Mouse (Mus musculus): ENCODE measurements around the gene Fig4. TPM values are rescaled to one million over a fixed set of nuclear protein-coding genes. Genes with fewer than 3 reads are reported as not detected.

The Fig4 gene
- polyA plus RNA-seq, 1 experiment from 2014 or later, result 15.3 TPM

- ATAC-seq (ENCODE audit: low FRiP score, low TSS enrichment), result no peak
- Histone ChIP-seq H3K27ac (ENCODE audit: low read depth, low read length) (no peak overlapping the region), H3K27me3 (ENCODE audit: control insufficient read depth, insufficient read depth, low read length) (no peaks in the 10 kb centered on the region), H3K36me3 (ENCODE audit: control insufficient read depth, insufficient read depth, low read length) (no peaks in the 10 kb centered on the region), H3K9me3 (ENCODE audit: control insufficient read depth, low read length) (no peaks in the 10 kb centered on the region), H3K9ac (ENCODE audit: low read depth, low read length) (no peak overlapping the region), H3K4me1 (ENCODE audit: control insufficient read depth, insufficient read depth, low read length) (peaks cover 8% of the 10 kb centered on the region), H3K4me2 (replicated peaks; ENCODE audit: low read depth, low read length) (no peak overlapping the region), H3K4me3 (ENCODE audit: low read length) (no peak overlapping the region)
- WGBS, result 54% methylated on average over 7 of the region's 7 CpGs
Observed at GRCm38 (mm10) chr10:41295145-41295544, 7.9 kb downstream of the Fig4 start.

DNA sequence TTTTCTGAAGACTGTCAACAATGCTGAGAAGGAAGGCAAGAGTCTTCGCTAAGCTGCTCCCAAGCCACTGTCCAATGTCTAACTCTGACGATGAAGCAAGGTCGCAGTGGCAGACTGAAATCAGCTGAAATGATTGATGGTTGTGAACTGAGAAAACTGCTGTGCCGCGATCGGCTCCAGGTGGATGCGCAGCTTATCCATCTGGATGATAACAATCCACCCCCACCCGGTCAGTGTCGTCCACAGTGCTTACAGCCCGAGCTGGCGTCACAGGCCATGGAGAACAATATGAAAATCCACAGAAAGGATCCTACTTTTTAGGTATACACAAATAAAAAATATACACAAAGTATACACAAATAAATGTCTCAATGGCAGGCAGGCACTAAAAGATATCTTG lies 8.3 kb downstream of the Fig4 start:
- H3K36me3 ChIP-seq (ENCODE audit: control insufficient read depth, insufficient read depth, low read length), result no peaks in the 10 kb centered on the region
- no peak overlapping the region for H3K27ac ChIP-seq (ENCODE audit: low read depth, low read length)
- no peak overlapping the region for H3K4me3 ChIP-seq (ENCODE audit: low read length)
- peaks cover 8% of the 10 kb centered on the region for H3K4me1 ChIP-seq (ENCODE audit: control insufficient read depth, insufficient read depth, low read length)
- WGBS, result 72% methylated on average over 11 of the region's 11 CpGs
- no peaks in the 10 kb centered on the region for H3K27me3 ChIP-seq (ENCODE audit: control insufficient read depth, insufficient read depth, low read length)
- no peaks in the 10 kb centered on the region for H3K9me3 ChIP-seq (ENCODE audit: control insufficient read depth, low read length)
- H3K9ac ChIP-seq (ENCODE audit: low read depth, low read length), result no peak overlapping the region
- no peak overlapping the region for H3K4me2 ChIP-seq (replicated peaks; ENCODE audit: low read depth, low read length)
- ATAC-seq (ENCODE audit: low FRiP score, low TSS enrichment), result no peak

GRCm38 (mm10) chr10:41293019-41293418 lies 10.0 kb downstream of the Fig4 start:
- H3K9ac ChIP-seq (ENCODE audit: low read depth, low read length), result no peak overlapping the region
- H3K9me3 ChIP-seq (ENCODE audit: control insufficient read depth, low read length), result no peaks in the 10 kb centered on the region
- whole genome bisulfite sequencing, result 2% methylated on average over 7 of the region's 7 CpGs
- H3K27me3 ChIP-seq (ENCODE audit: control insufficient read depth, insufficient read depth, low read length), result no peaks in the 10 kb centered on the region
- no peak overlapping the region for H3K27ac ChIP-seq (ENCODE audit: low read depth, low read length)
- ATAC-seq (ENCODE audit: low FRiP score, low TSS enrichment), result no peak
- no peaks in the 10 kb centered on the region for H3K36me3 ChIP-seq (ENCODE audit: control insufficient read depth, insufficient read depth, low read length)
- peaks cover 8% of the 10 kb centered on the region for H3K4me1 ChIP-seq (ENCODE audit: control insufficient read depth, insufficient read depth, low read length)
- peak overlapping the region; percentile 27; the same call in 1 of the 2 replicates for H3K4me2 ChIP-seq (replicated peaks; ENCODE audit: low read depth, low read length)
- no peak overlapping the region for H3K4me3 ChIP-seq (ENCODE audit: low read length)

GRCm38 (mm10) chr10:41291021-41291420 lies 12.0 kb downstream of the Fig4 start:
- 81% methylated on average over 2 of the region's 2 CpGs for WGBS
- no peak overlapping the region for H3K4me3 ChIP-seq (ENCODE audit: low read length)
- no peak overlapping the region for H3K27ac ChIP-seq (ENCODE audit: low read depth, low read length)
- no peaks in the 10 kb centered on the region for H3K27me3 ChIP-seq (ENCODE audit: control insufficient read depth, insufficient read depth, low read length)
- no peak for ATAC-seq (ENCODE audit: low FRiP score, low TSS enrichment)
- peaks cover 8% of the 10 kb centered on the region for H3K4me1 ChIP-seq (ENCODE audit: control insufficient read depth, insufficient read depth, low read length)
- H3K9me3 ChIP-seq (ENCODE audit: control insufficient read depth, low read length), result no peaks in the 10 kb centered on the region
- no peak overlapping the region for H3K4me2 ChIP-seq (replicated peaks; ENCODE audit: low read depth, low read length)
- H3K9ac ChIP-seq (ENCODE audit: low read depth, low read length), result no peak overlapping the region
- no peaks in the 10 kb centered on the region for H3K36me3 ChIP-seq (ENCODE audit: control insufficient read depth, insufficient read depth, low read length)

GRCm38 (mm10) chr10:41288771-41289415 lies 14.2 kb downstream of the Fig4 start:
- peak; percentile 89 for ATAC-seq (ENCODE audit: low FRiP score, low TSS enrichment)
- no peak overlapping the region for H3K4me3 ChIP-seq (ENCODE audit: low read length)
- H3K4me1 ChIP-seq (ENCODE audit: control insufficient read depth, insufficient read depth, low read length), result peaks cover 8% of the 10 kb centered on the region
- H3K9ac ChIP-seq (ENCODE audit: low read depth, low read length), result no peak overlapping the region
- 42% methylated on average over 16 of the region's 16 CpGs for WGBS
- no peak overlapping the region for H3K27ac ChIP-seq (ENCODE audit: low read depth, low read length)
- no peaks in the 10 kb centered on the region for H3K27me3 ChIP-seq (ENCODE audit: control insufficient read depth, insufficient read depth, low read length)
- no peak overlapping the region for H3K4me2 ChIP-seq (replicated peaks; ENCODE audit: low read depth, low read length)
- H3K9me3 ChIP-seq (ENCODE audit: control insufficient read depth, low read length), result no peaks in the 10 kb centered on the region
- H3K36me3 ChIP-seq (ENCODE audit: control insufficient read depth, insufficient read depth, low read length), result no peaks in the 10 kb centered on the region

GRCm38 (mm10) chr10:41288074-41288473 lies 15.0 kb downstream of the Fig4 start:
- no peaks in the 10 kb centered on the region for H3K9me3 ChIP-seq (ENCODE audit: control insufficient read depth, low read length)
- H3K9ac ChIP-seq (ENCODE audit: low read depth, low read length), result no peak overlapping the region
- H3K4me3 ChIP-seq (ENCODE audit: low read length), result no peak overlapping the region
- H3K4me1 ChIP-seq (ENCODE audit: control insufficient read depth, insufficient read depth, low read length), result peaks cover 1% of the 10 kb centered on the region
- no peak overlapping the region for H3K4me2 ChIP-seq (replicated peaks; ENCODE audit: low read depth, low read length)
- no peaks in the 10 kb centered on the region for H3K27me3 ChIP-seq (ENCODE audit: control insufficient read depth, insufficient read depth, low read length)
- no peaks in the 10 kb centered on the region for H3K36me3 ChIP-seq (ENCODE audit: control insufficient read depth, insufficient read depth, low read length)
- no peak overlapping the region for H3K27ac ChIP-seq (ENCODE audit: low read depth, low read length)
- ATAC-seq (ENCODE audit: low FRiP score, low TSS enrichment), result no peak
- WGBS, result 79% methylated on average over 1 of the region's 1 CpGs

DNA sequence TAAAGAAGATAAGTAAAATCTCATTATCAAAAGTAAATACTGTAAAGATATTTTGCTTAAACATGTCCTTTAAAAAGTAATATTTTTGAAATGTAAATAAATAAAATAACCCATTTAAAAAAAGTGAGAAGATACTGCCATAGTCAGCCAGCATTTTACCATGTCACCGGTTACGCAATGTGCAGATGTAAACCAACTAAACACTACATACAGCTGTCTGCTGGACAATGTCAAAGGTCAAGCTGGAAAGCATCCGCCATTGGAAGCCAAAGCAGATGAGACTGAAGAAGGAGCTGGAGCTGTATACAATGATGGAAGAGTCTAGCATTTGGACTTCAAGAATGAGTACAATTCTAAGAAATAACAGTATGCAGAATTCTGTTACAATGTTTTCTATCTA lies 15.4 kb downstream of the Fig4 start:
- H3K36me3 ChIP-seq (ENCODE audit: control insufficient read depth, insufficient read depth, low read length), result no peaks in the 10 kb centered on the region
- H3K9me3 ChIP-seq (ENCODE audit: control insufficient read depth, low read length), result no peaks in the 10 kb centered on the region
- no peak overlapping the region for H3K9ac ChIP-seq (ENCODE audit: low read depth, low read length)
- no peaks in the 10 kb centered on the region for H3K4me1 ChIP-seq (ENCODE audit: control insufficient read depth, insufficient read depth, low read length)
- H3K27ac ChIP-seq (ENCODE audit: low read depth, low read length), result no peak overlapping the region
- H3K4me2 ChIP-seq (replicated peaks; ENCODE audit: low read depth, low read length), result no peak overlapping the region
- no peak overlapping the region for H3K4me3 ChIP-seq (ENCODE audit: low read length)
- WGBS, result 89% methylated on average over 3 of the region's 3 CpGs
- ATAC-seq (ENCODE audit: low FRiP score, low TSS enrichment), result no peak
- no peaks in the 10 kb centered on the region for H3K27me3 ChIP-seq (ENCODE audit: control insufficient read depth, insufficient read depth, low read length)

DNA sequence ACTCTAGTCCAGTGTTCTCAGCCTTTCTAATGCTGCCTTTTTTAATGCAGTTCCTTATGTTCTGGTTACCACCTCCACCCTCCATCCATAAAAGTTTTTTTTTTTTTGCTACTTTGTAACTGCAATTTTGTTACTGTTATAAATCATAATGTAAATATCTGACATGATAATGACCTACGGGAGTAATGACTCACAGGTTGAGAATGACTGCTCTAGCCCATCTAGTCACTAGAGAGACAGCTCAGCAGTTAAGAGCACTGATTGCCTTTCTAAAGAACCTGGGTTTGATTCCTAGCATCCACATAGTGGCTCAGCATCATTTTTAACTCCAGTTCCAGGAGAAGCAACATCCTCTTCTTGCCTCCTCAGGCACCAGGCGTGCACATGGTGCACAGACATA lies 21.0 kb downstream of the Fig4 start:
- H3K4me2 ChIP-seq (replicated peaks; ENCODE audit: low read depth, low read length), result no peak overlapping the region
- H3K36me3 ChIP-seq (ENCODE audit: control insufficient read depth, insufficient read depth, low read length), result no peaks in the 10 kb centered on the region
- H3K9me3 ChIP-seq (ENCODE audit: control insufficient read depth, low read length), result no peaks in the 10 kb centered on the region
- no peak overlapping the region for H3K9ac ChIP-seq (ENCODE audit: low read depth, low read length)
- no peaks in the 10 kb centered on the region for H3K4me1 ChIP-seq (ENCODE audit: control insufficient read depth, insufficient read depth, low read length)
- WGBS, result 76% methylated on average over 2 of the region's 2 CpGs
- ATAC-seq (ENCODE audit: low FRiP score, low TSS enrichment), result no peak
- no peak overlapping the region for H3K4me3 ChIP-seq (ENCODE audit: low read length)
- no peaks in the 10 kb centered on the region for H3K27me3 ChIP-seq (ENCODE audit: control insufficient read depth, insufficient read depth, low read length)
- no peak overlapping the region for H3K27ac ChIP-seq (ENCODE audit: low read depth, low read length)

DNA sequence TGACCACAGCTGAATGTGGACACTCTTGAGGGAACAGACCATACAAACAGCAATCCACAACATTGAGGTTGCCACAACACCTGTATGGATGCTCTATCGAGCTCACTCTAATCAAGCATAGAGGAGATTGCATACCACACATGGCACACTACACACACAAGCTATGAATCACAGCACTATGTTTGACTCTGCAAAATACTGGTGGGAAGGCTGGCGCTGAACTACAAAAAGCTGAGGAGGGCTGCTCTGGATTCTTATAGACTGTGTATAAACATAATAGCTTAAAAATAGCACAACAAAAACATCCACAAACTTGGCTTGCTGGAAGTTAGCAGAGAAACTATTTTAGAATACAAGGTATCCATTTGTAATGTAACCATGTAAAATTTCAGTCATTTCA lies 22.3 kb downstream of the Fig4 start:
- Histone ChIP-seq H3K4me1 (ENCODE audit: control insufficient read depth, insufficient read depth, low read length) (no peaks in the 10 kb centered on the region), H3K4me2 (replicated peaks; ENCODE audit: low read depth, low read length) (no peak overlapping the region), H3K36me3 (ENCODE audit: control insufficient read depth, insufficient read depth, low read length) (no peaks in the 10 kb centered on the region), H3K27me3 (ENCODE audit: control insufficient read depth, insufficient read depth, low read length) (no peaks in the 10 kb centered on the region), H3K9me3 (ENCODE audit: control insufficient read depth, low read length) (no peaks in the 10 kb centered on the region), H3K9ac (ENCODE audit: low read depth, low read length) (no peak overlapping the region), H3K4me3 (ENCODE audit: low read length) (no peak overlapping the region), H3K27ac (ENCODE audit: low read depth, low read length) (no peak overlapping the region)
- WGBS, result 94% methylated on average over 2 of the region's 2 CpGs
- no peak for ATAC-seq (ENCODE audit: low FRiP score, low TSS enrichment)

Measured in kidney, embryonic 14.5 days (tissue).